Mouse (Mus musculus): Measurements from ENCODE around the gene Fmo4.
"Not testable (repeated sequence)": the region's sequence is repeated elsewhere in the genome, so short reads cannot be mapped to it uniquely, and the experiment has no call there.

The Fmo4 gene

GRCm38 (mm10) chr1:162796441-162796840, 17.3 kb downstream of the Fmo4 start:
- in situ Hi-C loops (cut with MboI, MseI): no loop called here

GRCm38 (mm10) chr1:162792306-162793044, 21.3 kb downstream of the Fmo4 start:
- in situ Hi-C loops (cut with MboI, MseI): no loop called here

- in situ Hi-C loops (cut with MboI, MseI): no loop called here
These were observed 28.6 kb downstream of the Fmo4 start for GRCm38 (mm10) chr1:162785222-162785621.

GRCm38 (mm10) chr1:162783669-162784248, 30.0 kb downstream of the Fmo4 start:
- in situ Hi-C loops (cut with MboI, MseI): no loop called here

- in situ Hi-C loops (cut with MboI, MseI): not testable (repeated sequence)
These were observed 32.7 kb downstream of the Fmo4 start for GRCm38 (mm10) chr1:162781035-162781434.

- in situ Hi-C loops (cut with MboI, MseI): no loop called here
These were observed 35.7 kb downstream of the Fmo4 start for GRCm38 (mm10) chr1:162777943-162778538.

GRCm38 (mm10) chr1:162773661-162774060, 40.1 kb downstream of the Fmo4 start:
- in situ Hi-C loops (cut with MboI, MseI): no loop called here

GRCm38 (mm10) chr1:162771617-162772360, 42.0 kb downstream of the Fmo4 start:
- in situ Hi-C loops (cut with MboI, MseI): no loop called here

GRCm38 (mm10) chr1:162752009-162752408, 61.8 kb downstream of the Fmo4 start:
- in situ Hi-C loops (cut with MboI, MseI): no loop called here

GRCm38 (mm10) chr1:162749607-162750006, 64.2 kb downstream of the Fmo4 start:
- in situ Hi-C loops (cut with MboI, MseI): no loop called here

GRCm38 (mm10) chr1:162748761-162749160, 65.0 kb downstream of the Fmo4 start:
- in situ Hi-C loops (cut with MboI, MseI): no loop called here
